Mouse (Mus musculus) layer of hippocampus, adult 18-20 months (tissue): ENCODE data around the gene Dffa. TPM values are rescaled to one million over a fixed set of nuclear protein-coding genes. Genes with fewer than 3 reads are reported as not detected.
"Not testable (repeated sequence)": the region's sequence is repeated elsewhere in the genome, so short reads cannot be mapped to it uniquely, and the experiment has no call there.

Experiments used
- DNase-seq, 2 experiments: peaks; one replicate each; pipeline ENCODE4 v3.0.0; 2022; ENCODE audit warnings: low spot score in 2 of 2
- total RNA-seq, 2 experiments: library from RNA; stranded (reverse); gene quantifications; 2 replicates each; pipeline ENCODE4 v1.2.3; 2021

Dffa gene
- total RNA-seq, 2 experiments from 2014 or later: 48.8 to 50.7 TPM

DNA sequence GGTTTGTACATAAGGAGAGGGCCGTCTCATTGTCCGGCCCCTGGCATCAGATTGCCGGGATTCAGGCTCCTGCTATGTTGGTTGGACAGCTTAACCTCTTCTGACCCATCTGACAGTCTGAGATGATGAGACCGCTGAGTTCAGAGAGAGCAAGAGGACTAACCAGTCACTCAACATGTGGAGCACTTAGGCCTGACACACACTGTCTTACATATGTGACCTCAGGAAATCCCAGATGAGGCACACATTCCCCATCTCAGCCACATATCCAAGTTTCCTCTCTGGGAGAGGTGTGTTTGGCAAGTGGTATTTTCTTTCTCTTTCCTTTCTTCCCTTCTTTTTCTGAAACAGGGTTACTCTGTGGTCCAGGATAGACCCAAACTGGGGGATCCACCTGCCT is 41.2 kb downstream of the Dffa start:
- DNase-seq: no peak

DNA sequence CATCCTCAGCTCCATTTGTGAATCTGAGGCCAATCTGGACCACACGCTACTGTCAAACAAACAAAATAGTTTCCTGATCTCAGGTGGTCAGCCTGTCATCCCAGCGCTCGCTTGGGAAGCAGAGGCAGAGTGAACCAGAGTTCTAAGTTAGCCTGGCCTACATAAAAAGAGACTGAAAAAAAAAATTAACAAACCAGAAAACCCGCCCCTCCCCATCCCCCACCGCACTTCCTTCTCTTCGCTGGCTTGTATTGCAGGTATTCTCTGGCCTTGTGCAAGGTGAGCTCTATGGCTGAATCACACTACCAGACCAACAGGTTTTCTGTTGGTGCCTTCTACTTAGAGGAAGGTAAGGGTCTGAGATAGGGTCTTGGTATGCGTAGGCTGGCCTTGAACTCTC is 43.6 kb downstream of the Dffa start:
- no peak for DNase-seq

DNA sequence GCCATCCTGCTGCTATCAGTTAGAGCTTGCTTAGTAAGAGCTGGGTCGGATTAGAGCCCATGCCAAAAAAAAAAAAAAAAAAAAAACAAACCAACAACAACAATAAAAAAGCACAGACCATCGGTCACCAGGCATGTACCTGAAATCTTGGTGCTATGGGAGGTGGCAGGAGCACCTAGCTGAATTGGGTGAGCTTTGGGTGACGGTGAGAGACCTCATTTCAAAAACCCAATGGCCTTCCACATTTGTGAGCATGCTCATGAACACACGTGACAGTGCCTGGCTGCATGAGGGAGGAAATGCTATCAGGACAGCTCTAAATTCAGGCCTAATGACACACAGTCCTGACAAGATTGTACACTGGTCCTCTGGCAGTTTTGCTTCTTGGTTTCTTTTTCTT is 44.1 kb downstream of the Dffa start:
- no peak for DNase-seq

DNA sequence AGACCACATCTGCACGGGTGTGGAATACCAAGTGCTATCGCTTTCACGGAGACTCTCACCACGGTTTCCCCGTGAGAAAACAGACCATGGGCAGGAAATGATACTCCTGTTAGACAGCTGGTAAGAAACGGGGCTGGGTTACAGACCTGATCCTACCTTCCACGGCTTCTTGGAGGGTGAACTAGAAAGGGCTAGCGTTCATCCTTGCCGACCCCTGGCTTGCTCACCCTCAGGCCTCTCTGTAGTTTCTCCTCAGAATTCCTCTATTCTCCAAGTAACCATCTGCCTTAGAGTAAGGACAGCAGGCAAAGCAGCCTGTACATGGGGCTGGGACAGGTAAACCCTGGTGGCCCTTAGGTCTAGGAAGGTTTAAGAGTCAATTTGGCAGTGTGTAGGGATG is 45.2 kb downstream of the Dffa start:
- DNase-seq: no peak

- no peak for DNase-seq
These were observed 45.7 kb downstream of the Dffa start for GRCm38 (mm10) chr4:149149611-149150010.

GRCm38 (mm10) chr4:149150256-149150655 is 46.3 kb downstream of the Dffa start:
- DNase-seq: no peak

DNA sequence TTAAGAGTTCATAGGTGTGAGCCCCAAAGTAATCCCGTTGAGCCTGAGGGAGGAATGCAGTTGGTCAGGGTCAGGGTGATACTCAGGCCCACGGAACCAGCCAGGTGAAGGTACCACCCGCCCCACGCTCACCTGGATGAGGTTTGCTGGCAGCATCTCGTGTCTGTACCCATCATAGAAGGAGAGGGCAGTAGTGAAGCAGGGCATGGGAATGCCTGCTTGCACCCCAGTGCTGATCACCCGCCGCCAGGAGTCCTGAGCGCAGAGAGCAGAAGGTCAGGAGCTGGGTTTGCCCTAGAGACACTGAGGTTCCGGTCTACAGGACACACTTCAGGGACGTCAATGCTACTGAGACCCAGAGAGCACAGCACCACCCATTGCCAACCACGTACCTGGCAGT is 46.8 kb downstream of the Dffa start:
- no peak for DNase-seq

DNA sequence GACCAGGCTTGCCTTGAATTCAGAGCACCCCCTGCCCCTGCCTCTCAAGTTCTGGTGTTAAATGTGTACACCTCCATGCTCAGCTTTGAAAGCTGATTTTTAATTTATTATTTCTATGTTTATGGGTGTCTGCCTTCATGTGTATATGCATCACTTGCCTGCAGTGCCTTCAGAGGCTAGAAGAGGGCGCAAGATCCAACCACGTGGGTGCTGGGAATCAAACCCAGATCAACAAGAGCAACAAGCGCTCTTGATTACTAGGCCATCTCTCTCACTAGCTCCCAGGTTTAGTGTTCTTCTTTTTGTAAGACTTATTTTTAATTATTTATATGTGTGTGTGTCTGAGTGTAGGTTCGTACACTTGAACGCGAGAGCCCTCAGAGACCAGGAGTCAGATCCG is 50.9 kb downstream of the Dffa start:
- DNase-seq: no peak

DNA sequence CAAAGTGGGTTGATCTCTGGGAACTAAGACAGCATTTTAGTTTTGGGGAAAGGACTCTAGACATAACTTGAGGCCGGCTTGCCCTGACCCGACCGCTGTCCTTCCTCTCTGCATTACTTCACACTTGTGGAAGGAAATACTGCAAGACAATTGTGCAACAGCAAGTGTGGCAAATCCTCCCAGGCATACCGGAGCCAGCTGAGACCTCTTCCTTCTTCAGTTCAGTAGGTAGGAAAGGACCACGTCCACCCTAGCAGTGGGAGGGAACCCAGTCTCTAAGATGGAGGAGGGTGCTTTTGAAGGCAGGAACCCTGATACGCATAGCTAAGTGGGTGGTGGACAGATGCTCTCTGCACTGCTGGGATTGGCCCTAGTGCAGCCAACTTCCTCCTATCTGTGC is 51.8 kb downstream of the Dffa start:
- no peak for DNase-seq

DNA sequence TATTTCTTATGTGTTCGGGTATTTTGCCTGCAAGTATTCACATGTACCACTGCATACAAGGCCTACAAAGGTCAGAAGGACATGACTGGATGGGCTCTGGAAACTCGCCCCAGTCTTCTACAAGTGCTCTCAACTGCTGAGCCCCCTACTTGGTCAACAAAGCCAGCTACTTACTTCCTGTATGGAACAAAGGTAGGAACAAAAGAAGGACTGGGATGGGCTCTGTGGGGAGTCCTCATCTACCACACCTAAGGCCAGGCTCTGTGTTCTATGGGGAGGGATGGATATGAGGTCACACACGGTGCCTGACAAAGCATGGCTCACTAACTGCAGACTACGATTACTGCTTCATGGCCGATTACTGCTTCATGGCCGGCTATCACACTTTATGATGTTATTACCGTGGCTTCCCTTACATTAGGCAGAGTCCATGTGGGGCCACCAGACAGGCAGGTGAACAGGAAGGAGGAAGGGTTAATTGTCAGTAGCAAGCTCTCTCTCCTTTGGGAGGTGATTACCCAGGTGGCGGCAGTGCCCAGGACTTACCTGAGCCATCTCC is 53.5 kb downstream of the Dffa start:
- DNase-seq: no peak

GRCm38 (mm10) chr4:149159203-149159602 is 55.3 kb downstream of the Dffa start:
- DNase-seq: no peak

DNA sequence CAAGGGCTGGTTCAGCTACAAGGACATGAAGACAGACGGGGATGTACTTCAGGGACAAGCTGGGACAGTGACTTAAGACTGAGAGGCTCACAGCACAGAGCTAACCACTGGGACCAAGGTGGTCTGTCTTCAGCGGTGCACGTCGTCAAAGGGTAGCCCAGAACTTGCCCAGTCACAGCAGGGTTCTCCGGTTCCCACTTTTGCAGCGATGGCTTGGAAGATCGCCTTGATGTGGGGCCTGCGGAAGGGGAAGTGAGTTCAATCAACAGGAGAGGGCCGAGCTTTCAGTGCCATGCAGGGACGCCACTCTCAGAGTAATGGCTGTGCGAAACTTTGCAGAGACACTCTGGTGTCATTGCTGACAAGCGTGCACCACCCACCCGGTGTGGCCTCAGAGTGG is 55.9 kb downstream of the Dffa start:
- DNase-seq: no peak

- DNase-seq: no peak
These were observed 57.2 kb downstream of the Dffa start for GRCm38 (mm10) chr4:149161166-149161565.

DNA sequence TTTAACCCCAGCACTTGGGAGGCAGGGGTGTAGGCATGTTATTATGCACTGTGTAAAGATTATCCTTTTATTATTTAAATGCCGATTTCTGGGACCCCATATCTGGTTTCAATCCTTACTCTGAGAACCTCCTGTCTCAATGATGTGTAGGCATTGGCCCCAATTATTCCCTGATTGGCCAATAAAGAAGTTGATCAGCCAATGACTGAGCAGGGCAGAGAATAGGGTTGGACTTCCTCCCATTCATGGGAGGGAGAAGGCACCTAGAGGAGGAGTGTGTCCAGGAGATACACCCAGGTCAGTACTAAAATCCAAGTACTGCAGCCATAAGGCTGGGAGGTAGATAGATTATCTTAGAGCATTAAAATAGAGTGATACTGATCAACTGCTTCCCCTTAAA is 59.2 kb downstream of the Dffa start:
- no peak for DNase-seq

DNA sequence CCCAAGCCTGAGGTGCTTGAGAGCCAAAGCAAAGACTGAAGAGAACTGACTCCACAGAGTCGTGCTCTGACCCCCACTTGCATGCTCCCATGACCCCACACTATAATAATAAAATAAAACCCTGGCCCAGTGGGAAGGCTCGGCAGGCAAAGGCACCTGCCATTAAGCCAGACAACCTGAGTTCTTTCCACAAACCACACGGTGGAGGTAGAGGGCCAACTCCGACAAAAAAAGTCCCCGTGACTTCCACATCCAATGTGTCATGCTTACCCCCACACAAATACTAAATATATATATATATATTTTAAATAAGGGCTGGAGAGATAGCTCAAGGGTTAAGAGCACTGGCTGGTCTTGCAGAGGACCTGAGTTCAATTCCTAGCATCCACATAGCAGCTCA is 60.2 kb downstream of the Dffa start:
- no peak for DNase-seq

GRCm38 (mm10) chr4:149166215-149166946 is 62.4 kb downstream of the Dffa start, which contains the start of gene Pgd:
TSS of gene Pgd (minus strand) at chr4:149166771.
- DNase-seq: peak; percentile 94 to 98

- DNase-seq: peak in 1 of 2 experiments; percentile 35
These were observed 63.1 kb downstream of the Dffa start for GRCm38 (mm10) chr4:149166957-149167611.

- no peak for DNase-seq
These were observed 64.1 kb downstream of the Dffa start for GRCm38 (mm10) chr4:149168016-149168415.

DNA sequence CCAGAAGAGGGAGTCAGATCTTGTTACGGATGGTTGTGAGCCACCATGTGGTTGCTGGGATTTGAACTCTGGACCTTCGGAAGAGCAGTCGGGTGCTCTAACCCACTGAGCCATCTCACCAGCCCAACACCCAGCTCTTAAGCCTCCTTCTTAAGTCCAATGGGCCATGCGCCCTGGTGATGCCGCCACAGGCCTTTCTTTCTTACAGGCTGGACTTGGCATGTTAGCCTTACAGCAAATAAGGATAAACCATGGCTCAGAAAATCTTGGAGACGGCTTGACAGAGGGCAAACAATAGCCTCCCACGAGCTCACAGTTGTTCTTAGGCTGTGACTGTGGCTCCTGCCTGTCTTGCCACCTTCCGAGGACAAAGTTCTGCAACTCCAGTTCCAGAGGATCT is 66.0 kb downstream of the Dffa start:
- not testable (repeated sequence) for DNase-seq
